Mouse (Mus musculus) NIH3T3 (cell line): ENCODE results near the gene 9430015G10Rik.

Experiments
- DNase-seq: peaks from one replicate; pipeline ENCODE4 v3.0.0-alpha.2; 2012; ENCODE audit warnings: low read depth

9430015G10Rik gene

DNA sequence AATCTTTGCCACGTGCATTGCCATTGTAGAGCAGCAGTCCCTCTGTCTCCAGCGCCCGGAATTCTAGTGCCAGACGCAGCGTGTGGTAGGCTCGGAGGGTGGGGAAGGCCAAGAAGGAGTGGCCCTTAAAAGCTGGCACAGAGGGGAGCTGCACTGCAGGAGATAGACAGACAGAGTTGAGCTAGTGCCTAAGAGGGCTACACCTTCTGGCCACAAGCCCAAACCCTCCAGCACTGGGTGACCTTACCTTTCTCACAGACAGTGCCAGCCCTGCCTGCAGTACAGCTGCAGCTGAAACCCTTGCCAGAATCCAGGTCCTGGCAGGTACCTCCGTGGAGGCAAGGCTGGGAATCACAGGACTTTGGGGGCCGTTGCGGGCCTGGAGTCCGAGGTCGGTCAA lies 62.0 kb downstream of the 9430015G10Rik start:
- DNase-seq = no peak
